Mouse (Mus musculus) ES-E14 (cell line): ENCODE measurements around the gene Scamp3.

Experiments
- CHD2 ChIP-seq: IDR thresholded peaks from 2 replicates; pipeline ENCODE4 v1.6.1; 2014; ENCODE audit warnings: mild to moderate bottlenecking, low read depth, low read length, inconsistent platforms
- HCFC1 ChIP-seq: IDR thresholded peaks from 2 replicates; pipeline ENCODE4 v1.6.1; 2012; ENCODE audit warnings: low read length, inconsistent platforms, borderline replicate concordance; ENCODE audit not compliant: insufficient read depth
- MAFK ChIP-seq: IDR thresholded peaks from 2 replicates; pipeline ENCODE4 v1.6.1; 2014; ENCODE audit warnings: mild to moderate bottlenecking, low read depth, low read length, inconsistent platforms; ENCODE audit not compliant: insufficient read depth
- ZC3H11A ChIP-seq: IDR thresholded peaks from 2 replicates; pipeline ENCODE4 v1.6.1; 2012; ENCODE audit warnings: low read depth, mild to moderate bottlenecking, inconsistent platforms, low read length, borderline replicate concordance
- ZNF384 ChIP-seq: IDR thresholded peaks from 2 replicates; pipeline ENCODE4 v1.6.1; 2012; ENCODE audit warnings: low read depth, low read length, inconsistent platforms

DNA sequence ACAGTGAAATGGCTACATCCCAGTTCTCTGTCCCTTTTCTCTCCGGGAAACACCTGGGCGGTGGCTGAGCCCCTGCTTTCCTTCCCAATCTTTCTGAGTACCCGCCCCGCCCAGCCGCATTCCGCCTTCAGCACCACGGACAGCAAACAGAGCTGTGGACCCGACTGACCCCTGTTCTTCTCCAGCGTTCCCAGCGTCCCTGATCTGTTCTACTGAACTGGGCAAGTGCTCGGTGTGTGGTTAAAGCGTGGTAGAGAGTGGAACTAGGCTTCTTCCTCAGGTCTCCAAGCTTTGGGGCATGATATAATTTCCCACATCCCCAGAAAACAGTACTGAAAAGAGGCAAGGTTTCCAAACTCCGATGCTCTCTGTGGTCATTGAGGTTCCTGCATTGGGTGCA is 18.1 kb upstream of the Scamp3 start:
- TF ChIP-seq ZNF384 (no peak), ZC3H11A (no peak), CHD2 (no peak), MAFK (no peak), HCFC1 (no peak)
